Mouse (Mus musculus): ENCODE data around the gene Spp1. TPM values are rescaled to one million over a fixed set of nuclear protein-coding genes. Genes with fewer than 3 reads are reported as not detected.

Gene Spp1
- total RNA-seq, 2 experiments from 2014 or later = 0.76 to 1.2 TPM

- no peak for DNase-seq (ENCODE audit: low spot score in 2 of 2)
Measured at GRCm38 (mm10) chr5:104482856-104483255, 47.9 kb downstream of the Spp1 start.

Other genes starting within 250 kb of the Spp1 start
- 1 to 10 TPM; 2.0 TPM for gene Dmp1, start 232.5 kb upstream of the Spp1 start, total RNA-seq (2021)
- not detected for gene Ibsp, start 135.9 kb upstream of the Spp1 start, total RNA-seq (2021)
- not detected for gene Mepe, start 109.8 kb upstream of the Spp1 start, total RNA-seq (2021)
- 10 to 100 TPM; 43.1 to 49.2 TPM for gene Pkd2, start 24.3 kb downstream of the Spp1 start, total RNA-seq (2021)
- gene BC005561, start 73.2 kb downstream of the Spp1 start, total RNA-seq (2021) = 10 to 100 TPM in 1 of 2 experiments, 1 to 10 TPM in 1; 8.5 to 11.3 TPM